Mouse (Mus musculus): ENCODE measurements around the gene Kbtbd8.

Gene Kbtbd8

DNA sequence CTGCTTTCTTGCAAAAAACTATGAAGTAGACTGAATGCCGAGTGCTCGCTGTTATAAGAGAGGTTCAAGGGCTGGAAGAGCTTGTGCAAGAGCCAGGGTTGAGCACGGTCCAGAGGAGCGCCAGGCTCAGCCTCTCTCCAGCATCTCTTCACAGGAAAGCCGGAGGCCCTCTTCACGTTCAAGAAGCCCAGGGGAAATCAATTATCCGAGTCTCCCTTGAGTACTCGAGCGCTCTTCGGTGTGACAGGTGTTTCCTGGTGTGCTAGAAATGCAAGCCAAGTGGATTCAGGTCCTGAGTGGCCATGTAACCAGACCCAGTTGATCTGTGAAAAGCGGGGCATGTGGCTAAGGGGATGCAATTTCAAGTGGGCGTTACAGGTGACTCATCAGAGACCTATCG is at the start of gene Kbtbd8:
TSS of gene Kbtbd8 (plus strand) at position 295 of the 400 bp plus-strand sequence.
- DNase-seq (ENCODE audit: low read depth), result no peak

DNA sequence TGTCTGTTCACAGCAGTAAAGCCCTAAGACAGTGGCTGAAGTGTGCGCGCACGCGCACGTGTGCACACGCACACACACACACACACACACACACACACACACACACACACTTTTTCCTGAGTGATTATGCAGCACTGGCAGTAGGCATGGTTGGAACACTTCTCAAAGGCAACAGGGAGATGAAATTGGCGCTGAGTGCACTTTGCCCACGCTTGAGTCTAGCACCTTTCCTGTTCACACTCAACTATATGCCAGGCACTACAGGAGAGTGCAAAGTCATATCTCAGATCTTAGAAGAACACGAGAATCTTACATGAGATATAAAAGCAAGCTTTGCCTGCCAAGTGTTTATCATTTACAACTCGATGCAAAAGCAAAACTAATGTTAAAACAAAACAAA is 47.3 kb upstream of the Kbtbd8 start:
- DNase-seq (ENCODE audit: low read depth), result no peak

DNA sequence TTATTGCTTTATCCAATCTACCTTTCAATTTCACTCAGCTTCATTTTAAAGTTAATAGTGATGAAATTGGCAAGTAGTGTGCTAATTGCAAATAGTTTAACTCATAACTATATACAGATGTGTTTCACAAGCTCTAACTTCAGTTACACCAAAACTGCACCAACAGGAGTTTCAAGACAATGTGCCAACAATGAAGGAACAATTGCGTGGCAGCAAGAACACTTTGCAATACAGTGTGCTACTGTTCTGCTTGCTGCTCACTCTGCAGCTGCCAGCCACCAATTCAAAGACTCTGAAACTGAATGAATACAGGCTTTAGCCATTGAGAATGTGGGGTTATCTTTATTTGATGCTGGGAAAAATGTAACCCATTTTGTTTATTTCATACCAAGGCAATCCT is 31.8 kb upstream of the Kbtbd8 start:
- DNase-seq (ENCODE audit: low read depth), result no peak

DNA sequence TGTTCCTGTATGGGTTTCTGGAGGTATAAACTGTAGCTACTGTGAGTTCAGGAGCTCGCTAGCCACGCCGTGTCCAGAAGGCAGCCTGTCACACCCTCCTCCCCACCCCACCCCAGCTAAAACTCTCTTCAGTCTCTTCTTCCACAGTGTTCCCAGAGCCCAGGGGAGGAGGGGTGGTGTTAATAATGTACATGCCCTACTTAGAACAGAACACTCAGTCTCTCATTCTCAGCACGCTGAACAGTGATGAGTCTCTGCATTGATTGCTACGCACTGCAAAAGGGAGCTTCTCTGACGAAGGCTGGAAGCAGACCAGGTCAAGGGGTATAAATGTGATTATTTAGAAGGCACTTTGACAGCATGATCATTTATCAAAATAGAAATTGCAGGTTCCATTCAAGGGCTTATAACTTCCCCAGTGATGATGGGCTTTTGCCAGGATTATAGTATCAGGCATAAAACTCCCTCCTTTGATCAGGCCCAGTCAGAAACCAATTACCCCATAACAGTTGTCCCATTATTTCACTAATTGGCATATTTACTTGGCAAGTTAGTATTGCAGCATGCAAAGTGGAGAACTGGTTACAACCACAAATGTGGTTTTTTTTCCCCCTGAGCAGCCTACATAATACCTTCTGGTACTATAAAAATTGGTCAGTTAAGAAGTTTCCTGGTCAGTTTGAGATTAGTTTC is 29.7 kb upstream of the Kbtbd8 start:
- DNase-seq (ENCODE audit: low read depth), result no peak

DNA sequence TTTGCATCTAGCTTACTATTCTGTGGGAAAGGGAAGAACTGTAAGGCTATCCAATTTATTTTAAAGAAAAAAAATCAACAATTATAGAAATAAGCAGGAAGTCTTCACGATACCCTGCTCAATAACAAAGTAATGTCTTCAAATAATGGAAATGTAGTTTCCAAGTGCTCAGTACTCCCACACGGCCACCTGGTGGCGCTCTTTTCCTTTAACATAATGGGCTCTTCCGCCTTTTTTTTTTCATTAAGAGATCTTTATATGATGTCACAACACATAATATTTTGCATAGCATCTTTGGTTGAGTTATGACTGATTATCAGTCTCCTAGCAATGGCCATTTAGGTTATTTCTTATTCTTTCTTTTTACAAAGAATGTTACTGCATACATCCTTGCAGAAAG is 29.0 kb upstream of the Kbtbd8 start:
- peak; percentile 42 for DNase-seq (ENCODE audit: low read depth)

DNA sequence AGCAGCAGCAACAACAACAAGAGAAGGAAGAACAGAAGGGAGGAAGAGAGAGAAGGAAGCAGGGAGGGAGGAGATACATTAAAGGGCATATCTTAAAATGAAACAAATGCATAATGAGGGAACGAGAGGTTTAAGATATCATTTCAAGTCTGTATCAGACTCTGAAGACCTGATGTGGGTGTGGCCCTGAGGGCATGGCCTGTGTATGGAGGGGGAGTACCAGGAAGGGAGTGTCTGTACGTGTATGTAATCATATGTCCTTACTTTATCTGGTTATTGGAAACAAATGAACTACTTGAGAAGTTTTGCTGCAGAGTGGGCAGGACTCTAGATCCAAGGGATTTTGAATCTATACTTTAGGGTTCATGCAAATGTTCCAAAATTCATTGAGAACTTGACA is 22.3 kb upstream of the Kbtbd8 start:
- no peak for DNase-seq (ENCODE audit: low read depth)

DNA sequence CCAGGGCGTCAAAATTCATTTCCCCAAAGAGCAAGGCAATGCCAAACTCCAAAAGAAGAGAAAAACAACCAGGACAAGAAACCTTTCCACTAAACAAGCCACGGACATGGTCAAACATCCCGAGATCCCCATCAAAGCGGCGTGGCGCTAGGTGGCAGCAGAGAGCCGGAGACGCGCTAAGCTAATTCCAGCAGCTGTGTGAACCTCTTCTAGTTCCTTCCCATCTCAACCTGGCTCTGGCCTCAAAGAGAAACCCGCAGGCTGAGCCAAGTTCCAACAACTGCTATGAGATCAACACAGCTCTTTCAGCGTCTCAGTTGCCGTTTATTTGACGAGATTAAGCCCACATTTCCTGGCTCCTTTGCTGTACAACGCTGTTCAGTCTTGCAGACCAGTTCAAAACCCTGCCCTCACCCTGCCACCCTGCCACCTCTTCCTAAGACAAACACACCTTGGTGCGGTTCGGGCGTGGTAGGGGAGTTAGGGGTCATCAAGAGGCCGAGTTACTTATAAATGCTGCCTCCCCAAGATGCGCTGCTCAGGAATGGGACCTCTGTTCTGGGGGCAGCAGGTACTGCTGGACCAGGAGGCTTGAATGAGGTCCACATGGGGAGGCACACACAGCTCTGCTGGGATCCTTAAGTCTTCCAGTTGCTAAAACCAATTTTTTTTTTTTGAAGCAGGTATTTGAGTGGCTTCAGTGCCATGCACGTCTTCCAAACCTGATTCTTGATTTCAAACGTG is 18.5 kb upstream of the Kbtbd8 start:
- no peak for DNase-seq (ENCODE audit: low read depth)

DNA sequence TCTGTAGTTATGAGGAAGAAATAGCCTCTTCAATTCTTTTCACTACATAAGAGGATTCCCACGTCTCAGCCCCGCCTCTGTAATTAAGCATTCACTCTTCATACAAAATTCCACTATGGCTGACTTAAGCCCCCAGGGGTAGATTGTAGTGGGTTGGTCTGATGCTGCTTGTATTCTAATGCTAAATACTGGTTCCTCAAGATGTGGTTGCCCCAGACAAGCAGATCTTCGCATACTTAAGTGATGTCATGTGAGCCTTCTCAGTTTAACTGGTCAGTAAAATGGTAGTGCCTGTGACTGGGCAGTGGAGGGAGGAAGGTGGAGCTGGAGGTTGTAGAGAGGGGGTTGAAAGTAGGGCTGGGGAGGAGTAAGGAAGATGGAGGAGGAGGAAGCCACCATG is 13.3 kb upstream of the Kbtbd8 start:
- no peak for DNase-seq (ENCODE audit: low read depth)

DNA sequence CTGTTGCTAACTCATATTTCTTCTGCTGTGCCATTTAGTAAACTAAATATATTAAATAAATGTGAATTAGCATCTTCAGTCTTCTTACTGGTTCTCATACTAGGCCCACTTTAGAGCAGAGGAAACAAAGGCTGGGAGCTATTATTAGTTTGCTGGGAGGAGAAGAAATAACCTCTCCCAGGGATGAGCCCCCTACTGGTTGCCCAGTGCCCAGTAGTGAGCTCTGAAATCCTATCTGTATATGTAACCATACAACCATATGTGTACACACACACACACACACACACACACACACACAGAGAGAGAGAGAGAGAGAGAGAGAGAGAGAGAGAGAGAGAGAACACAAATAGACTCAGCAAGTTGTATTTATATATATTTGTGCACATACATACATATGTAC is 8.6 kb upstream of the Kbtbd8 start:
- no peak for DNase-seq (ENCODE audit: low read depth)

DNA sequence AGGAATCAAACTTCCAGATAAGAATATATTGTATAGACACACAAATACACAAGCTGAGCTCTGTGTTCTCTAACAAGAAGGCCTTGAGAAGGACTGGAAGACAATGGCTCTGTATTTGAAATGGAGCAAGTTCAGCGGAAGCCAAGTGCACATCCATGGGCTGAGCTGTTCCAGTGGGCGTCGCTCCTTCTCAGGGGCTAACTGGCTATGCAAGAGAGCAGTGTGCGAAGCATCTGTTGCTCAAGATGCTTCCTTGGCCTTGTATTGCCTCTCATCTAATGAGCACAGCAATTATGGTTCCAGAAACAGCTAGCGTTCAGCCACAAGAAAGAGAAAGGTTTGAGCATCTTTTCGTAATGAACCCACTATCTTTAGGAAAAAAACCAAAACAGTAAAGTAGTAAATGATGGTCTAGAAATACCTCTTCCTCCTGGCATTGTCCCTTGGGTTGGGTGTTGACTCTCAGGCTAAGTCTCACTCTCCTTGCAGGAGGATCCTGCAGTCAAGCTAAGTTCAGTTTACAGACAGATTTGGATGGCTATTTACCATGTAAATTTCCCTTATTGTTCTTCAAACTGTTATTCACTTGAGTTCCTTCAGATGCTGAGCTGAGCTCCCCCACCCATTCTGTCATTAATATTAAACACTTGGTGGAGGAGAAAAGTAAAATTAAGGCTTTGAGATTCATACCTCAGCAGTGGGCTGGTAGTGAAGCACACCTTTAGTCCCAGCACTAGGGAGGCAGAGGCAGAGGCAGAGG is 7.2 kb upstream of the Kbtbd8 start:
- no peak for DNase-seq (ENCODE audit: low read depth)

DNA sequence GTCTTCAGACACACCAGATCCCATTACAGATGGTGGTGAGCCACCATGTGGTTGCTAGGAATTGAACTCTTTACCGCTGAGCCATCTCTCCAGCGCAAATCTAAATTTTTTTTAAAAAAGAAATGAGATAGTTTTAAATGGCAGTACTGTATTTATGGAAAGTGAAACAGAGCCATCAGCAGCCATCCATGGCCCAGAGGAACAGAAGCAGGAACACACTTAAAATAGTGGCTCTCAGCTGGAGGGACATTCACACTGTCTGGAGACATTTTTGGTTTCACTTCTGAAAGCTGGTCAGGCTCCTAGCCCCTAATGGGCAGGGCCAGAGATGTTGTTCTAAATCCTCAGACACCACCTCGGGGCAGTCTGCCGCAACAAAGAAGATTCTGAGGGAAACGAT is 5.0 kb upstream of the Kbtbd8 start:
- DNase-seq (ENCODE audit: low read depth), result no peak

DNA sequence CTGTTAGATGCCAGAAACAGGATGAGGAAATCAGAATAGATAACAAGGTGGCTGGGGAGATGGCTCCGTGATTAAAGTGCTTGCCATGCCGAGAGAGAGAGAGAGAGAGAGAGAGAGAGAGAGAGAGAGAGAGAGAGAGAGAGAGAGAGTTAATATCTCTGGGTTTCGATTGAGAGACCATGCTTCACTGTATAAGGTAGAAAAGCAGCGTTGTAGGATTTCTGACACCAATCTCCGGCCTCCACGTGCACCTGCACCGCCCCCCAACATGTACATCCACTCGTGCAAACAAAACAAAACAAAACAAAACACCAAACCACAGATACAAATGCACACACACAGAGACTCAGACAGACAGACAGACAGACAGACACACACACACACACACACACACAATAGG is 527 bp upstream of the Kbtbd8 start:
- DNase-seq (ENCODE audit: low read depth), result no peak

DNA sequence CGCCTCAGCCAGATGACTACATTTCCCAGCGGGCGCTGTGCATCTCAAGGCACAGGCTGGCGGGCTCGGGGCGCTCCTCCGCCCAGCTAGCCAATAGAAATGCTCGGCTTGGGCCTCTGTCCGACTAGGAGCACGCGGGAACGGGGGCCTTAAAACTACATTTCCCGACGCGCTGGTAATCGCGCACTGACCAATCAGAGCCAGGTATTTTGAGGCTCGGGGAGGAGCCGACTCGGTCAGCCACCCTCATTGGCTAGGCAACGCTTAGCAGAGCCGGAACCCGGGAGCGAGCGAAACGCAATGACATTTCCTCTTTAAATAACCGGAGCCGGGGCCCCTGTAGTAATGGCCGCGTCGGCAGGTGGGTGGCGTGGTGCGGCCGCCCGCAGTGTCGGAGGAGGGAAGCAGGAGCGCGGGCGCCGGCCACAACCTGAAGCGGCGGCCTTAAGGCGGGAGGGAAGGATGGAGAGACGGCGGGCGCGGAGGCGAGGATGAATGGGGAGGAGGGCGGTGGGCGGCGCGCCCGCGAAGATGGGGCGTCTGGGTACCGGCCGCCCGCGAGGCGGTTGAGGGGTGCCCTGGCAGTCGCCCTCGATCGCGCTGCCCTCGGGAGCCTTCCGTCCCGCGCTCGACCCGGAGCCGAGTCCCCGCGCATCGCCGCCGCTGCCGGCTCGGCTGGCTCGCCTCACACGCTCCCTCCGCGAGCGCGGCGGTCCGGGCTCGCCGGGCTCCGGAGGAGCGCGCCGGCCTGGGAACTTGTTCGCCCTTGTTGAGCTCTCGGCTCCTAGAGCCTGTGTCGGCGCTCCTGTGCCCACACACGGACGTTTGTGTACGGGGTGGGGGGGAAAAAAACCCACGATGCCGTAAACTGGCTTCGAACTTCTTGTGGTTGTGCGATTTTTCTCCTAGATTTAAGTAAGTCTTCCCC is 838 bp downstream of the Kbtbd8 start:
- peak; percentile 96 for DNase-seq (ENCODE audit: low read depth)

DNA sequence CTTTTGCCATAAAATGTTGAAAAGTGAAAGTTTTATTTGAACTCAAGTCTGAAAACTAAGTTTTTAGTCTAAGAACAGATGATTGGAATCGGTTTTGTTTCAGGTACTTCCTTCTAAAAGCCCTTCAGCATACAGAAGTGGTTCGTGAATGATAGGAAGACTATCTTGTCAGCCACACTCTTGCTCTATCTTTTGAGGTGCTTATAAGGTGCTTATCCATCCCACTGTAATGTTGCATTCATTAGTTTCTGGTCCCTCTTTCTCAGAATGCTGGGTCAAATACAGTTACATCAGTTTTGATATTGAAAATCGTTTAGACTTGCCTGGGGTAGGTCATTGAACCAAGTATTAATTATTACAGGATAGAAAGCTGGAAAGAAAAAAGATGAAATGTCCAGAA is 2.3 kb downstream of the Kbtbd8 start:
- DNase-seq (ENCODE audit: low read depth), result no peak

DNA sequence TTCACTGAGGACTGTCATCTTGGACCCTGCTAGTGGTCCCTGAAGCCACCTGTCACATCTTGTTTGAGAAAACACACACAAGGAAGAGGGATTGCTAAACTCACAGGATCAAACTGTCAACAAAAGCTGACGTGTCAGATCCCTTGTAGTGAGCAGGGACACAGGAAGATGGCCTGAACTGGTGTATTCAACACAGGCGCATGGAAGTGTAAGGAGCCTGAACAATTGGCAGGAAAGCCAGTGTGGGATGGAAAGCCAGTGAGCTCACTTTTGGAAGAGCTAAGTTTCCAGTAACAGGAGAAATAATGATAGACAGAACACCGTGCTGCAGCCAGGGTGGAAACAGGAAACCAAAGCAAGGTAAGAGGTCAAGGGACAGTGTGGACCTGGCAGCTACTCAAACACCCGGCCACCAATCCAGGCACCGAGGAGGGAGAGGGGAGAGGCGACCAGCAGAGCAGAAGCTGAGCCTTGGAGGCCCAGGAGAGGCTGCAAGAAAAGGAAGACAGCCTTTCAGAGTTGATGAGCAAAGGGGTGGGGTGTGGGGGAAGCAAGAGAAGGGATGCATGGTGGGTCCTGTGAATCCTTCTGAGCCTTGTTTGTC is 33.0 kb downstream of the Kbtbd8 start:
- no peak for DNase-seq (ENCODE audit: low read depth)

DNA sequence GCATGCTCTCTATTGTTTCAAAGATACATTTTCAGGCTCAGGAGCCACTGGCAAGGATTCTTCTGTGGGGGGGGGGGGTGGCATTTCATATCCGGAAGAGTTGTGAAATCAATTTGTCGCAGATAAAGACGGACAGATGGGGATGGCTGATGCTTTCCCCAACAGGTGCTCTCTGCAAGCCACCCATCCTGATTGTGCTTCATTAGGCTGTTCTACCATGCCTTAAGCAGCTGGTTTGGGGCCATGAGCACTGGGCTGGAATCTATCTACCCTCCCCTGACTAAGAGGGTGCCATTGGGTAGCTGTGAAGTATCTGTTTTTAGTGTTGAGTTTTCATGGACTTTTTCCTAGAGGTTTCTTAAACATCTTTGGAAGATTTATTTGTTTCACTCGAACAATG is 33.8 kb downstream of the Kbtbd8 start:
- no peak for DNase-seq (ENCODE audit: low read depth)

DNA sequence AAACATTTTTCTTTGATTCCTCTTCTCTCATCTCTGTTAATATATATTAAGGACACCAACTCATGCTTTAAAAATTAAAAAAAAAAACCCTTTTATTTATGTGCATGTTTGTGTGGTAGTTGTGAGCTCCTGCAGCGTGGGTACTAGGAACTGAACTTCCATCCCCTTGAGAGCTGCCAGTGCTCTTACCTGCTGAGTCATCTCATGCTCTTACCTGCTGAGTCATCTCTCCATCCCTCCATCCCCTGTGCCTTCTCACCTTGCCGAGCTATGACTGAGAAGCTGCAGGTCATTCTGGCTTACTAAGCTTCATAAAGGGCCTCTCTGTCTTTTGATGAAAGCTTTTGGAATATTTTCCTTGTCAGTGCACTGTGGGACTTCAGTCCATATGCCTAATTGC is 34.5 kb downstream of the Kbtbd8 start:
- no peak for DNase-seq (ENCODE audit: low read depth)

DNA sequence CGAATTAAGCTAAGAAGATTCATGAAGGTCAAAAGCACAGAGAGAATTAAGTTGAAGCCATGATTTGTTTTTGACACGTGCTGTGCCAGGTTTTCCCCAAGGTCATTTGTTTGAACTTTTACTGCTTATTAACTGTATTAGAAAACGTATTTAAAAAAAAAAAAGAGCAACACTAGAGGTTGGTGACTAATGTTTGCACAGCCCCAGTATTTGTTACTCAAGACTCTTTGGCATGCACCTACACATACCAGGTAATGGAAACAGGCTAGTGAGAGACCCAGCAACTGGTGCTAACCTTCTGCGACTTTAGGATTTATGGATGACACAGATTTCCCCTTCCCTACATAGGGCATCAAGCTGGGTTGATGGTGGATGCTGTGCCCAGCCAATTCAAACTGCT is 46.9 kb downstream of the Kbtbd8 start:
- DNase-seq (ENCODE audit: low read depth), result no peak

DNA sequence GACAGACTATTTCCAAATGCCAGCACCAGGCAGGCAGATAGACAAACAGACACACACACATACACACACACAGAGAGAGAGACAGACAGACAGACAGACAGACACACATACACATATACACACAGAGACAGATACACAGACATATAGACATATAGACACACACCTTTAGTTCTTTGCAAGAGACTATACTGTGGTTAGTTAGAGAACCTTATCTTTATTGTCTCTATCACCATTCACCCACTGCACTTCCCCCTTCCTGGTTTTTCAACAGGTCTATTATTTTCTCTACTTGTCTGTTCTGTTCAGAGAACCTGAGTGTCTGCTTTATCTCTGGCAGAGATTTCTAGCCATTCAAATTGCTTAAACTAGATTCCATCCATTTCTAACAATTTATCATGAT is 48.6 kb downstream of the Kbtbd8 start:
- DNase-seq (ENCODE audit: low read depth), result no peak

DNA sequence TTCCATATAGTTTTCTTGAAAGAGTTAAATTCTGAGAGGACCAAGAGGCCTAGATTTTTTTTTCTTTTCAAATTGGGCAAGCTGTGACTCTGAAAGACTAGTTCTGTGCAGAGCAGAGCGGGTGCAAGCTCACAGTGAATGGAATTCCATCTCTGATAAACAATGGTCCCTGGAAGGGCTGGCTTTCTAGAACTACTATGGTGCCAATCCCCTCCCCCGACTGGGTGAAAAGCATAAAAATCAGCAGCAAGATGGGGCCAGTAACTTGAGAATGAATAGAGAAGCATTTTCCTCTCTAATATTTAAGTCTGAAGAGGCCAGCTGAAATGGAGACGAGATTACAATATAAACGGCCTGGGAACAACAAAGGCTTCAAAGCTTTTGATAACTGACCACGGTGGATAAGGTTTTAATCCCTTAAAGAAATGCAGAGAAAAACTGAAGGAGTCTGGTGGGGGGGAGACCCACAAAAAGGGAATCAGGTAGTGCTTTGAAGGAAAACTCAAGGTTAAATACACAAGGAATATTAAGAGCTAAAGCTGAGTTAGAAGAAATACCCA is 50.7 kb downstream of the Kbtbd8 start:
- DNase-seq (ENCODE audit: low read depth), result no peak

DNA sequence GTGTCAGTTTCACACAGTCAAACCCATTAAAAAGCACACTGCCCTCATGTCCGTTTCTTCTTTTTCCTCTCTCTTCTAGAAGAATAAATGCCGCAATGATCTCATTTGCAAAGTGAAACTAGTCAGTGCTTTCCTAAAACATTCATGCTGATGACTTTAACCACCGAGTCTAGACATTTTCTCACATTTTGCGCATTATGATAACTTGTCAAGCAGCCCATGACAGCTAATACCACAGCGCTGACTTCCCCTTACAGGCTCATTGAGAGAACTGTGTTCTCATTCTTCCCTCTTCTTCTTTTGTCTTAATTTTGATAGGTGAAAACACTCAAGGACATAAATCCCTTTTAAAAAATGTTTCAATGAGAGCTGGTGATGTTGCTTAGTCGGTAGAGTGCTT is 52.4 kb downstream of the Kbtbd8 start:
- no peak for DNase-seq (ENCODE audit: low read depth)
